Mouse (Mus musculus) testis, adult 2 months (tissue): ENCODE data around the gene Pnkp.

Source experiments
- CTCF ChIP-seq: fragments of 200-500 bp; IDR thresholded peaks from 2 replicates; pipeline ENCODE4 v1.5.1; 2012; ENCODE audit warnings: low read depth, mild to moderate bottlenecking, inconsistent platforms, low read length, moderate library complexity; ENCODE audit not compliant: control insufficient read depth, insufficient read depth, insufficient replicate concordance
- POLR2A ChIP-seq: fragments of 200-500 bp; IDR thresholded peaks from 2 replicates; pipeline ENCODE4 v1.6.1; 2012; ENCODE audit warnings: low read depth, mild to moderate bottlenecking, inconsistent platforms, low read length, moderate library complexity; ENCODE audit not compliant: control insufficient read depth

- TF ChIP-seq CTCF, result no peak
- TF ChIP-seq POLR2A, result no peak
These were observed 9.2 kb upstream of the Pnkp start for GRCm38 (mm10) chr7:44847772-44848171.
